Mouse (Mus musculus): ENCODE measurements around the gene Tprn.

DNA sequence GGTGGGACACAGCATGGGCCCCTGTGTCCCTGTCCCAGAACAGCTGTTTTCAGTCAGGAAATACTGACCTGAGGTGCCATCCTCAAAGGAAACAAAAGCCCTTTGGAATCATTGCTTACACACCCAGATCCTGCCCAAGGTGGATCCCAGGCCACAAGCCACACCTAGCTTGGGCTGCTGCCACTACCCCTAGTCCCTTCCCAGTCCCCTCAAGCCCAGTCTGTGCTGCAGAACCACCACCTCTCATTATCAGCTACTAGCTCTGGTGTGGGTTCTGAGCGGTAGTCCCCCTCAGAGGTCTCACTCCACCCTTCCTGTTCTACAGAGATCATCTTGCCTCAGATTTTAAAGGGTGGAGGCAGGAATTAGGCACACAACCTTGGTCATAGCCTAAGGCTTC, 23.9 kb downstream of the Tprn start:
- TF ChIP-seq POLR2A (IDR thresholded peaks at IDR 0.05; ENCODE audit: borderline replicate concordance, low read depth, low read length): no peak
- no peak for TF ChIP-seq CTCF (IDR thresholded peaks at IDR 0.05; ENCODE audit: low read depth, low read length)
